Mouse (Mus musculus): Measurements from ENCODE around the gene Tmem115. TPM values are rescaled to one million over a fixed set of nuclear protein-coding genes. Genes with fewer than 3 reads are reported as not detected.
A peak's percentile ranks its signal among the peaks of the same experiment; 100 is the strongest.

The Tmem115 gene
- polyA plus RNA-seq, 1 experiment from 2014 or later = 41.9 TPM

GRCm38 (mm10) chr9:107577871-107578270, 44.1 kb downstream of the Tmem115 start:
- TF ChIP-seq EP300 (optimal IDR thresholded peaks at IDR 0.05) (no peak), CTCF (IDR thresholded peaks at IDR 0.05; ENCODE audit: low read depth) (no peak)
- no peaks in the 10 kb centered on the region for H3K27me3 ChIP-seq (ENCODE audit: control insufficient read depth, insufficient read depth, low read length)
- peak overlapping the region; percentile 92; the same call in 1 of the 2 replicates for H3K27ac ChIP-seq (replicated peaks)
- no peak for DNase-seq (ENCODE audit: low spot score)
- H3K36me3 ChIP-seq (ENCODE audit: control insufficient read depth, insufficient read depth, low read length) = no peaks in the 10 kb centered on the region
- peak overlapping the region; percentile 17 for H3K4me3 ChIP-seq (ENCODE audit: low read depth, low read length)
- 83% methylated on average over 10 of the region's 10 CpGs for WGBS
- H3K9ac ChIP-seq (ENCODE audit: low read length) = no peak overlapping the region
- no peak for ATAC-seq (ENCODE audit: low FRiP score, low TSS enrichment)
- peaks cover 8% of the 10 kb centered on the region for H3K4me1 ChIP-seq (replicated peaks; ENCODE audit: control insufficient read depth, insufficient read depth)
- H3K4me2 ChIP-seq (replicated peaks; ENCODE audit: low read depth) = peak overlapping the region; percentile 69
- no peaks in the 10 kb centered on the region for H3K9me3 ChIP-seq (ENCODE audit: control insufficient read depth, low read length)

GRCm38 (mm10) chr9:107578587-107578986, 44.8 kb downstream of the Tmem115 start, which contains the start of gene Naa80:
TSS of gene Naa80 (plus strand) at chr9:107578887.
- Histone ChIP-seq H3K27me3 (ENCODE audit: control insufficient read depth, insufficient read depth, low read length) (no peaks in the 10 kb centered on the region), H3K36me3 (ENCODE audit: control insufficient read depth, insufficient read depth, low read length) (no peaks in the 10 kb centered on the region), H3K4me3 (ENCODE audit: low read depth, low read length) (peak within 1 kb of the TSS; percentile 17), H3K9me3 (ENCODE audit: control insufficient read depth, low read length) (no peaks in the 10 kb centered on the region), H3K4me1 (replicated peaks; ENCODE audit: control insufficient read depth, insufficient read depth) (peaks cover 8% of the 10 kb centered on the region), H3K27ac (replicated peaks) (peak within 1 kb of the TSS; percentile 96), H3K4me2 (replicated peaks; ENCODE audit: low read depth) (peak within 1 kb of the TSS; percentile 69), H3K9ac (ENCODE audit: low read length) (peak within 1 kb of the TSS; percentile 23)
- WGBS = 65% methylated on average over 3 of the region's 3 CpGs
- DNase-seq (ENCODE audit: low spot score) = no peak
- TF ChIP-seq EP300 (optimal IDR thresholded peaks at IDR 0.05) (no peak), CTCF (IDR thresholded peaks at IDR 0.05; ENCODE audit: low read depth) (no peak)
- no peak for ATAC-seq (ENCODE audit: low FRiP score, low TSS enrichment)

- Histone ChIP-seq H3K4me1 (replicated peaks; ENCODE audit: control insufficient read depth, insufficient read depth) (peaks cover 8% of the 10 kb centered on the region), H3K27ac (replicated peaks) (peak overlapping the region; percentile 96), H3K9ac (ENCODE audit: low read length) (peak overlapping the region; percentile 23), H3K27me3 (ENCODE audit: control insufficient read depth, insufficient read depth, low read length) (no peaks in the 10 kb centered on the region), H3K36me3 (ENCODE audit: control insufficient read depth, insufficient read depth, low read length) (no peaks in the 10 kb centered on the region), H3K4me3 (ENCODE audit: low read depth, low read length) (no peak overlapping the region), H3K9me3 (ENCODE audit: control insufficient read depth, low read length) (no peaks in the 10 kb centered on the region), H3K4me2 (replicated peaks; ENCODE audit: low read depth) (no peak overlapping the region)
- TF ChIP-seq CTCF (IDR thresholded peaks at IDR 0.05; ENCODE audit: low read depth) (no peak), EP300 (optimal IDR thresholded peaks at IDR 0.05) (no peak)
- WGBS = 91% methylated on average over 14 of the region's 14 CpGs
- DNase-seq (ENCODE audit: low spot score) = no peak
- no peak for ATAC-seq (ENCODE audit: low FRiP score, low TSS enrichment)
Observed at GRCm38 (mm10) chr9:107579023-107579900, 45.5 kb downstream of the Tmem115 start.

GRCm38 (mm10) chr9:107580501-107581317, 47.0 kb downstream of the Tmem115 start, which contains the start of gene Hyal3:
TSS of gene Hyal3 (plus strand) at chr9:107580818.
- Histone ChIP-seq H3K4me3 (ENCODE audit: low read depth, low read length) (peak within 1 kb of the TSS; percentile 60), H3K9me3 (ENCODE audit: control insufficient read depth, low read length) (no peaks in the 10 kb centered on the region), H3K4me1 (replicated peaks; ENCODE audit: control insufficient read depth, insufficient read depth) (peaks cover 8% of the 10 kb centered on the region), H3K27ac (replicated peaks) (peak within 1 kb of the TSS; percentile 96), H3K4me2 (replicated peaks; ENCODE audit: low read depth) (peak within 1 kb of the TSS; percentile 92), H3K9ac (ENCODE audit: low read length) (peak within 1 kb of the TSS; percentile 77), H3K27me3 (ENCODE audit: control insufficient read depth, insufficient read depth, low read length) (no peaks in the 10 kb centered on the region), H3K36me3 (ENCODE audit: control insufficient read depth, insufficient read depth, low read length) (no peaks in the 10 kb centered on the region)
- TF ChIP-seq EP300 (optimal IDR thresholded peaks at IDR 0.05) (no peak), CTCF (IDR thresholded peaks at IDR 0.05; ENCODE audit: low read depth) (peak; percentile 2; the same call in 1 of the 2 replicates)
- WGBS = 1% methylated on average over 32 of the region's 32 CpGs
- ATAC-seq (ENCODE audit: low FRiP score, low TSS enrichment) (peak; percentile 75), DNase-seq (ENCODE audit: low spot score) (peak; percentile 92)

- DNase-seq (ENCODE audit: low spot score) (no peak), ATAC-seq (ENCODE audit: low FRiP score, low TSS enrichment) (no peak)
- H3K9me3 ChIP-seq (ENCODE audit: control insufficient read depth, low read length) = no peaks in the 10 kb centered on the region
- peak overlapping the region; percentile 96 for H3K27ac ChIP-seq (replicated peaks)
- WGBS = 59% methylated on average over 4 of the region's 4 CpGs
- H3K9ac ChIP-seq (ENCODE audit: low read length) = peak overlapping the region; percentile 77
- peak overlapping the region; percentile 92 for H3K4me2 ChIP-seq (replicated peaks; ENCODE audit: low read depth)
- peak overlapping the region; percentile 60 for H3K4me3 ChIP-seq (ENCODE audit: low read depth, low read length)
- H3K36me3 ChIP-seq (ENCODE audit: control insufficient read depth, insufficient read depth, low read length) = no peaks in the 10 kb centered on the region
- H3K27me3 ChIP-seq (ENCODE audit: control insufficient read depth, insufficient read depth, low read length) = no peaks in the 10 kb centered on the region
- H3K4me1 ChIP-seq (replicated peaks; ENCODE audit: control insufficient read depth, insufficient read depth) = peaks cover 5% of the 10 kb centered on the region; the same call in 1 of the 2 replicates
- TF ChIP-seq EP300 (optimal IDR thresholded peaks at IDR 0.05) (no peak), CTCF (IDR thresholded peaks at IDR 0.05; ENCODE audit: low read depth) (no peak)
Observed at GRCm38 (mm10) chr9:107581584-107581983, 47.8 kb downstream of the Tmem115 start.
